Mouse (Mus musculus) liver, adult 2 months (tissue): ENCODE measurements around the gene Zbtb20.

Source experiments
- CTCF ChIP-seq: fragments of 200-500 bp; IDR thresholded peaks from 2 replicates; pipeline ENCODE4 v1.5.1; 2011; ENCODE audit warnings: low read depth, low read length, control low read depth
- POLR2A ChIP-seq: fragments of 200-500 bp; IDR thresholded peaks from 2 replicates; pipeline ENCODE4 v1.6.1; 2011; ENCODE audit warnings: low read length, control low read depth; ENCODE audit not compliant: insufficient read depth; ENCODE audit errors: extremely low read depth

DNA sequence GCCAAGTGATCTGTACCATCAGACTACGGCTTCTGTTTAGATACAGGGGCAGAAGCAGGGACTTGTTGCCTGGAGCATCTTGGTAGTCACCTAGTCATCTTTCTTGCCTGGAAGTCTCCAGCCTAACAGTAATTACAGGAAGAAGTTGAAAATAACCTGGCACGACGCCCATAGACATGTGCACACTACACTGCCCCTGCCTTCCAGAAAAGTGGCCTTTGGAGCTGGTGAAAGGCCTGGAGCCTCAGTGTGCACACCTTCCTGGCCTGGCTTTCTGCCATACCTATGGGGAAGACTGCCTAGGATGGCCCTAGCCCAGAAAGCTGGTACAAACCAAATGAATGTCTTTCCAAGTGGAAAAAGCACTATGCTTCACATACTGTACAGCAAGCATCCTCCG lies 703.4 kb downstream of the Zbtb20 start:
- TF ChIP-seq CTCF (no peak), POLR2A (no peak)
